Mouse (Mus musculus): ENCODE results near the gene Slc25a42. TPM values are rescaled to one million over a fixed set of nuclear protein-coding genes. Genes with fewer than 3 reads are reported as not detected.

Slc25a42 gene
- polyA plus RNA-seq (2014; fragmentation: Nextera tagmentation; extraction: Ambion mirVana), result 1.6 and 2.1 TPM in 2 replicates

DNA sequence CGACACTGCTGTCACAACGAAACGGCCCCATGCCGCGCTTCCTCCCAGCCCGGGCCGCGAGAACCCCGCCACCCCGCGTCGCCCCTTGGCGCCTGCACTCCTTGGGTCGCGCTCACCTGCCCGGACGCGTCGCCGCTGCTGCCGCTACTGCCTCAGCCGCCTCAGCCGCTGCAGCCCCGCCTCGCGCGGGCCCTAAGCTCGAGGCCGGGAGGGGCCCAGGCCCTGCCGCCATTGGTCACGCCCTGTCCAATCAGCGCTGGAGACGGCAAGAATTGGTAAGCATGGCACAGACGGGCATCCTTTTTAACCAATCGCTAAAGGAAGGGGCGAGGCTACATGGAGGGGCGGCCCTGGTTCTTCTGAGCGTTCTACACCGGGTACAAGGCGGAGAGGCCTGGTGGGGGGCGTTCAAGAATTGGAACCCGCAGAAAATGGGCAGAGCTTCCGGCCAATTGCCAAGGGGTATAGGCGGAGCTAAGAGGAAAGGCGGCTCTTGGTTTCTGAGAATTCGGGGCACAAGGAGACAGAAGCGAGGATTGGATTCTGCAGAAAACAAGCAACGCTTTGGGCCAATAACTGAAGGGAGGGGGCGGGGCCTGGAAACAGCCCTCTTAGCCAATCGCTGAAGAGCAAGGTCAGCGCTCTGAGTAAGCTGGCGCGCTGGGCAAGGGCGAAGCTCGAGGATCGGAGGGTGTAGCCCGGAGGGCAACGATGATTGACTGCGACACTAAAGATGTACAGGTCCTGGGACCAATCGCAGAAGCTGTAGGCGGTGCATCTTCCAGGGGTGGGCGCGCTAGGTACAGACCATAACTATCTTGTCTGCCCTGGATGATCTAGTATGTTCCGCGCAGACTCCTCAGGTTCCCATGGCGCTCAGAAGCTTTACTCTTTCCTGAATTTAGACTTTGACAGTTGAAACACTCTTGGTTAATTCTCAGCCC lies at the start of gene Slc25a42:
TSS of gene Slc25a42 (minus strand) at position 194 of the 944 bp plus-strand sequence.
- H3K9ac ChIP-seq (ENCODE audit: low read length), result peak within 1 kb of the TSS; percentile 59
- no peaks in the 10 kb centered on the region for H3K9me3 ChIP-seq (ENCODE audit: control insufficient read depth, low read length)
- H3K27me3 ChIP-seq (ENCODE audit: control insufficient read depth, insufficient read depth, low read length), result peaks cover 8% of the 10 kb centered on the region
- peak; percentile 99 for ATAC-seq (ENCODE audit: low FRiP score)
- H3K36me3 ChIP-seq (ENCODE audit: control insufficient read depth, insufficient read depth, low read length), result no peaks in the 10 kb centered on the region
- under 1% methylated on average over 66 of the region's 66 CpGs for WGBS
- no peaks in the 10 kb centered on the region; the same call in 1 of the 2 replicates for H3K4me1 ChIP-seq (ENCODE audit: control insufficient read depth, insufficient read depth, low read length)
- peak within 1 kb of the TSS; percentile 97 for H3K4me2 ChIP-seq
- DNase-seq (ENCODE audit: low spot score, missing footprints), result peak; percentile 99
- H3K4me3 ChIP-seq (ENCODE audit: low read depth, low read length), result peak within 1 kb of the TSS; percentile 55
- no peak within 1 kb of the TSS; the same call in 1 of the 2 replicates for H3K27ac ChIP-seq (ENCODE audit: low read depth, low read length)

DNA sequence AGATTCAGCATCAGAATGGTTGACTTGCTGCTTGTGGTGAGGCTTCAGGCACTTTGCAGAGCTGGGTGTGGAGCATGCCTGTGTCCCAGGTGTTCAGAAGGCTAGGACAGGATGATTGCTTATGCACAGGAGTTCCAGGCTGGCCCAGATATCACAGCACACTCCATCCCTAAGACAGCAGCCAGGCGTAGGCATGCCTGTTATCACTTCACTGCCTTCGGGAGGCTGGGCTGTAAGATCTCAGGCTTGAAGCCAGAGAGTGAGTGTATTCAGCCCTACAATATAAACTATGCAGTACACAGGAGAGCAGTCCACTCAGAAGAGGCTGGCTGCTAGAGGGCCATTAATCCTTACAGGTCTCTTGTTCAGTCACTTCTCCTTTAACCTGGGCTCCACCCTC lies 46.9 kb upstream of the Slc25a42 start:
- H3K4me3 ChIP-seq (ENCODE audit: low read depth, low read length), result no peak overlapping the region
- no peak overlapping the region for H3K27ac ChIP-seq (ENCODE audit: low read depth, low read length)
- ATAC-seq (ENCODE audit: low FRiP score), result no peak
- no peak overlapping the region for H3K4me2 ChIP-seq
- H3K9me3 ChIP-seq (ENCODE audit: control insufficient read depth, low read length), result no peaks in the 10 kb centered on the region
- no peak for DNase-seq (ENCODE audit: low spot score, missing footprints)
- WGBS, result 94% methylated on average over 2 of the region's 2 CpGs
- H3K4me1 ChIP-seq (ENCODE audit: control insufficient read depth, insufficient read depth, low read length), result no peaks in the 10 kb centered on the region
- no peak overlapping the region for H3K9ac ChIP-seq (ENCODE audit: low read length)
- peaks cover 57% of the 10 kb centered on the region for H3K36me3 ChIP-seq (ENCODE audit: control insufficient read depth, insufficient read depth, low read length)
- no peaks in the 10 kb centered on the region for H3K27me3 ChIP-seq (ENCODE audit: control insufficient read depth, insufficient read depth, low read length)

DNA sequence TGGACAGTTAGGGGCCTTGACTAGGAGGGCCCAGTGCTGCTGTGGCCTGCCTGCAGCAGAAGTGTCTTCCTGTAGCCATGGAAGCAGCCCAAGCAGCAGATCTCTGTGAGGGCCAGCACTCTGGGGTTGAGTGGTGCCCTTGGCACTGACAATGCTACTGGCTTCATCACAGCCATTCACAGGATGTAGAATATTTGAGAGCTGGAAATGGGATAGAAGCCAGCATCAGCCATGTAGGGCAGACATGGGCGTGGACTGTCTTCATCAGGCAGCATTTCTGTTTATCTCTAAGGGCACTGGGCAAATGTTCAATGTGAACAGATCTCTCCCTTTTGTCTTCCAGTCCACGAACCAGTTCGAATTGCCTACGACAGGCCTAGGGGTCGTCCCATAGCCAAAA lies 46.5 kb upstream of the Slc25a42 start:
- ATAC-seq (ENCODE audit: low FRiP score), result no peak
- no peak overlapping the region for H3K9ac ChIP-seq (ENCODE audit: low read length)
- no peak overlapping the region for H3K4me2 ChIP-seq
- 91% methylated on average over 5 of the region's 5 CpGs for WGBS
- DNase-seq (ENCODE audit: low spot score, missing footprints), result no peak
- H3K27me3 ChIP-seq (ENCODE audit: control insufficient read depth, insufficient read depth, low read length), result no peaks in the 10 kb centered on the region
- no peaks in the 10 kb centered on the region for H3K9me3 ChIP-seq (ENCODE audit: control insufficient read depth, low read length)
- H3K27ac ChIP-seq (ENCODE audit: low read depth, low read length), result no peak overlapping the region
- H3K4me1 ChIP-seq (ENCODE audit: control insufficient read depth, insufficient read depth, low read length), result no peaks in the 10 kb centered on the region
- no peak overlapping the region for H3K4me3 ChIP-seq (ENCODE audit: low read depth, low read length)
- H3K36me3 ChIP-seq (ENCODE audit: control insufficient read depth, insufficient read depth, low read length), result peaks cover 56% of the 10 kb centered on the region

DNA sequence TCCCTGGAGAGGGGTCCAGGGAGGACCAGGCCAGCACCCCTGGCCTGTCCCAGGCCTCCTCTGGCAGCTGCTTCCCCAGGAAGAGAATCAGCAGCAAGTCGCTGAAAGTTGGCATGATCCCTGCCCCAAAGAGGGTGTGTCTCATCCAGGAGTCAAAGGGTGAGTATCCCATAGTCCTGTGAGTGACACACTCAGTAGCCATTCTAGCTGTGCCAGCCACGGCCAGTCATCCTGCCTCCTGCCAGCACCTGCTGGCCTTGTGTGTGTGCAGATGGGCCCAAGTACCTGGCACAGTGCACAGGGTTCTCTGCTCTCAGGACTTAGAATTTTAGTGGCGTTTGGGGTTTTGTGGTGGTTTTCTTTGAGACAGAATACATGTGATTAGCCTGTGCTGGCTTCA lies 45.4 kb upstream of the Slc25a42 start:
- WGBS, result 93% methylated on average over 3 of the region's 3 CpGs
- Histone ChIP-seq H3K4me1 (ENCODE audit: control insufficient read depth, insufficient read depth, low read length) (no peaks in the 10 kb centered on the region), H3K9me3 (ENCODE audit: control insufficient read depth, low read length) (no peaks in the 10 kb centered on the region), H3K9ac (ENCODE audit: low read length) (no peak overlapping the region), H3K27ac (ENCODE audit: low read depth, low read length) (no peak overlapping the region), H3K4me2 (no peak overlapping the region), H3K27me3 (ENCODE audit: control insufficient read depth, insufficient read depth, low read length) (no peaks in the 10 kb centered on the region), H3K36me3 (ENCODE audit: control insufficient read depth, insufficient read depth, low read length) (peaks cover 58% of the 10 kb centered on the region), H3K4me3 (ENCODE audit: low read depth, low read length) (no peak overlapping the region)
- ATAC-seq (ENCODE audit: low FRiP score) (no peak), DNase-seq (ENCODE audit: low spot score, missing footprints) (no peak)

DNA sequence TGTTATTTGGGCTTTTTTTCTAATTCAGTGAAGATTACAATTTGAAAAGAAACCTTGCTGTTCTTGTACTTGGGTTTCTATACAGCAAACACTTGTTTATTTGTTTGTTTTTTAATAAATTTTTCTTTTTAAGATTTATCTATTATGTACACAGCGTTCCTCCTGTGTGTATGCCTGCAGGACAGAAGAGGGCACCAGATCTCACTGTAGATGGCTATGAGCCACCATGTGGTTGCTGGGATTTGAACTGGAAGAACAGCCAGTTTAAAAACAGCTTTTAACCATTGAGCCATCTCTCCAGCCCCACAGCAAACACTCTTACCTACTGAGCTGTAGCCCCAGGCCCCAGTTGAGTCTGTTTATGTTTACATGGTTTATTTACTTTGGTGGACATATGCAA lies 42.5 kb upstream of the Slc25a42 start:
- ATAC-seq (ENCODE audit: low FRiP score), result no peak
- no peak for DNase-seq (ENCODE audit: low spot score, missing footprints)
- peaks cover 65% of the 10 kb centered on the region for H3K36me3 ChIP-seq (ENCODE audit: control insufficient read depth, insufficient read depth, low read length)
- no peak overlapping the region for H3K4me2 ChIP-seq
- no peaks in the 10 kb centered on the region for H3K9me3 ChIP-seq (ENCODE audit: control insufficient read depth, low read length)
- no peak overlapping the region for H3K9ac ChIP-seq (ENCODE audit: low read length)
- H3K4me1 ChIP-seq (ENCODE audit: control insufficient read depth, insufficient read depth, low read length), result no peaks in the 10 kb centered on the region
- no peaks in the 10 kb centered on the region for H3K27me3 ChIP-seq (ENCODE audit: control insufficient read depth, insufficient read depth, low read length)
- WGBS, result 81% methylated on average over 1 of the region's 1 CpGs
- H3K27ac ChIP-seq (ENCODE audit: low read depth, low read length), result no peak overlapping the region
- no peak overlapping the region for H3K4me3 ChIP-seq (ENCODE audit: low read depth, low read length)

DNA sequence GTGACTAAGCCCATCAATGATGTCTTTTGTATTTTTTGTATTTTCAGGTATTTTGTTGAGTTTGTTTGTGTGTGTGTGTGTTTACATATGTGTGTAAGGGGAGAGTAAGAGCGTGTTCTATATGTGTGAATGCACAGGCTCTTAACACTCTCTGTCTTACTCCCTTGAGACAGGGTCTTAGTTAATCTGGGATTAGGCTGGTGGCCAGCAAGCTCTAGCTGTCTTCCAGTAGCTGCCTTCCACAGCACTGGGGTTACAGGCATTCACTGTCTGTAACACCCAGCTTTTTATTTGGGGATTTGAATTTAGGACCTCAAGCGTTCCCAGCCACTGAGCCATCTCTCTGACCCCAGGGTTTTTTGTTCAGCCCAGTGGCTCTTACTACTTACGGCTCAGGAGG lies 35.7 kb upstream of the Slc25a42 start:
- no peak for DNase-seq (ENCODE audit: low spot score, missing footprints)
- no peak overlapping the region for H3K4me3 ChIP-seq (ENCODE audit: low read depth, low read length)
- no peak overlapping the region for H3K9ac ChIP-seq (ENCODE audit: low read length)
- no peaks in the 10 kb centered on the region for H3K4me1 ChIP-seq (ENCODE audit: control insufficient read depth, insufficient read depth, low read length)
- no peak overlapping the region for H3K4me2 ChIP-seq
- peaks cover 35% of the 10 kb centered on the region for H3K36me3 ChIP-seq (ENCODE audit: control insufficient read depth, insufficient read depth, low read length)
- ATAC-seq (ENCODE audit: low FRiP score), result no peak
- no peaks in the 10 kb centered on the region for H3K9me3 ChIP-seq (ENCODE audit: control insufficient read depth, low read length)
- H3K27ac ChIP-seq (ENCODE audit: low read depth, low read length), result no peak overlapping the region
- WGBS, result 94% methylated on average over 3 of the region's 3 CpGs
- H3K27me3 ChIP-seq (ENCODE audit: control insufficient read depth, insufficient read depth, low read length), result no peaks in the 10 kb centered on the region

DNA sequence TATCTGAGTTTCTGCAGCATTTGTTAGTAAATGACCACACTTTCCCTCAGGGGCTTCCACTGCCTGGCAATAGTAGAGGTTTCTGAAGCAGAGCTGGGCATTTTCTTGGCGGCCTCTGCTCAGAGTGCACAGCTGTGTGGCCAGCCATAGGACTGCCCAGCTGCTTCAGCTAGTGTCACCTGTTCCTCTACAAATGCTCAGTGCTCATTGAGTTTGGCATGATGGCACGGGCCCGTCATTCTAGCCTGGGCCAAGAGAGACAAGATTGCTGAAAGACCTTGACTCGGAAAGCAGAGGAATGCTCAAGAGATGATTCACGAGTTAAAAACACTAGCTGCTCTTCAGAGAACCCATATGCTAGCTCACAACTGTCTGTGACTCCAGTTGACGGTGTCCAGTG lies 34.5 kb upstream of the Slc25a42 start:
- no peak overlapping the region for H3K27ac ChIP-seq (ENCODE audit: low read depth, low read length)
- no peak for DNase-seq (ENCODE audit: low spot score, missing footprints)
- 95% methylated on average over 6 of the region's 6 CpGs for WGBS
- H3K27me3 ChIP-seq (ENCODE audit: control insufficient read depth, insufficient read depth, low read length), result no peaks in the 10 kb centered on the region
- no peak overlapping the region for H3K4me2 ChIP-seq
- no peak overlapping the region for H3K9ac ChIP-seq (ENCODE audit: low read length)
- H3K36me3 ChIP-seq (ENCODE audit: control insufficient read depth, insufficient read depth, low read length), result peaks cover 36% of the 10 kb centered on the region
- ATAC-seq (ENCODE audit: low FRiP score), result no peak
- no peak overlapping the region for H3K4me3 ChIP-seq (ENCODE audit: low read depth, low read length)
- H3K9me3 ChIP-seq (ENCODE audit: control insufficient read depth, low read length), result no peaks in the 10 kb centered on the region
- H3K4me1 ChIP-seq (ENCODE audit: control insufficient read depth, insufficient read depth, low read length), result no peaks in the 10 kb centered on the region

DNA sequence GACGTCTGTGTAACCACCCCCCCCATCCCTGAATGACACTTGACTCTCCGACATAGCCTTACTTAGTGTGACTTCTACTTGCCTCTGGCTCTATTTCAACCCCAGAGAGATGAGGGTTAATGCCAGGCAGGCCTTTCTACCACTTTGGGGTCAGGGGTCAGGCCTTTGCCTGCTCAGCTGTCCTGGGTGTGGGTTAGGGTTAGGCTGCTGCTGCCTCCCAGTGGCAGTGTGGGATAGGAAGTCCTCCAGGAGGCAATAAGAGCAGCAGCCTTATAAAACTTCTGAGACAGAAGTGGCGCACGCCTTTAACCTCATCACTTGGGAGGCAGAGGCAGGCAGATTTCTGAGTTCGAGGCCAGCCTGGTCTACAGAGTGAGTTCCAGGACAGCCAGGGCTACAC lies 28.5 kb upstream of the Slc25a42 start:
- Histone ChIP-seq H3K36me3 (ENCODE audit: control insufficient read depth, insufficient read depth, low read length) (peaks cover 30% of the 10 kb centered on the region), H3K27me3 (ENCODE audit: control insufficient read depth, insufficient read depth, low read length) (no peaks in the 10 kb centered on the region), H3K4me3 (ENCODE audit: low read depth, low read length) (no peak overlapping the region), H3K9ac (ENCODE audit: low read length) (no peak overlapping the region), H3K4me2 (no peak overlapping the region), H3K4me1 (ENCODE audit: control insufficient read depth, insufficient read depth, low read length) (peaks cover 5% of the 10 kb centered on the region), H3K27ac (ENCODE audit: low read depth, low read length) (no peak overlapping the region), H3K9me3 (ENCODE audit: control insufficient read depth, low read length) (no peaks in the 10 kb centered on the region)
- 95% methylated on average over 5 of the region's 5 CpGs for WGBS
- ATAC-seq (ENCODE audit: low FRiP score) (no peak), DNase-seq (ENCODE audit: low spot score, missing footprints) (no peak)

DNA sequence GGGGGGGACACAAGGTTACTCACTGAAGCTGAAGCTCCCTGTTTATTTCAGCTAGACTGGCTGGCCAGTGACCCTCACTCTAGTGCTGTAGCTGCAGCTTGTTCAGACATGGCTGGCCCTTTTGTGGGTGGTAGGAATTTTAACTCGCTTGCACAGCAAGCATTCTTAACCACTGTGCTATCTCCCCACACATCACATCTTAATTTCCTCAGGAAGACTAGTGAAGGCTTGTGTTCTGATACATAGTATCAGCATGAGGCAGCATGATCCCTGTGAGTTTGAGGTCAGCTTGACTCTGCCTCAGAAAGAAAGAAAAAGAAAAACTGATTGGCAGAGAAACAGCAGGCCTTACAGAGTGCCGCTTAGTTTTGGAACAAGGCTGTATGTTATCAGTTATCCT lies 25.7 kb upstream of the Slc25a42 start:
- Histone ChIP-seq H3K4me1 (ENCODE audit: control insufficient read depth, insufficient read depth, low read length) (peaks cover 16% of the 10 kb centered on the region), H3K27ac (ENCODE audit: low read depth, low read length) (no peak overlapping the region), H3K9ac (ENCODE audit: low read length) (no peak overlapping the region), H3K27me3 (ENCODE audit: control insufficient read depth, insufficient read depth, low read length) (no peaks in the 10 kb centered on the region), H3K9me3 (ENCODE audit: control insufficient read depth, low read length) (no peaks in the 10 kb centered on the region), H3K36me3 (ENCODE audit: control insufficient read depth, insufficient read depth, low read length) (peaks cover 23% of the 10 kb centered on the region), H3K4me3 (ENCODE audit: low read depth, low read length) (no peak overlapping the region), H3K4me2 (no peak overlapping the region)
- ATAC-seq (ENCODE audit: low FRiP score) (no peak), DNase-seq (ENCODE audit: low spot score, missing footprints) (no peak)
- 98% methylated on average over 2 of the region's 2 CpGs for WGBS
